Mouse (Mus musculus) midbrain, embryonic 11.5 days (tissue): ENCODE data around the gene C8b. TPM values are rescaled to one million over a fixed set of nuclear protein-coding genes. Genes with fewer than 3 reads are reported as not detected.
A peak's percentile ranks its signal among the peaks of the same experiment; 100 is the strongest.

Experiments
- ATAC-seq: fragments of 200-750 bp; cut with Nextera tagmentation; 2 replicates; pipeline ENCODE4 v1.8.0; 2017; ENCODE audit warnings: moderate TSS enrichment, moderate library complexity; ENCODE audit not compliant: low FRiP score
- DNase-seq: peaks from one replicate; pipeline ENCODE4 v3.0.0; 2015; ENCODE audit warnings: low spot score; ENCODE audit errors: missing footprints
- H3K27ac ChIP-seq: fragments of 300-500 bp; sonication (generic); 2 replicates; pipeline ENCODE4 v1.5.1; 2014; ENCODE audit warnings: low read depth, low read length
- H3K27me3 ChIP-seq: fragments of 300-500 bp; sonication (generic); 2 replicates; pipeline ENCODE4 v1.6.1; 2014; ENCODE audit warnings: mild to moderate bottlenecking, low read length, moderate library complexity, mixed read lengths; ENCODE audit not compliant: control insufficient read depth, insufficient read depth
- H3K36me3 ChIP-seq: fragments of 300-500 bp; sonication (generic); 2 replicates; pipeline ENCODE4 v1.6.1; 2014; ENCODE audit warnings: mild to moderate bottlenecking, low read length, moderate library complexity, mixed read lengths; ENCODE audit not compliant: control insufficient read depth, insufficient read depth
- H3K4me1 ChIP-seq: fragments of 300-500 bp; sonication (generic); 2 replicates; pipeline ENCODE4 v1.6.1; 2014; ENCODE audit warnings: low read length; ENCODE audit not compliant: control insufficient read depth, insufficient read depth
- H3K4me2 ChIP-seq: fragments of 300-500 bp; sonication (generic); 2 replicates; pipeline ENCODE4 v1.6.1; 2014; ENCODE audit warnings: mild to moderate bottlenecking, moderate library complexity
- H3K4me3 ChIP-seq: fragments of 300-500 bp; sonication (generic); 2 replicates; pipeline ENCODE4 v1.5.1; 2014; ENCODE audit warnings: low read depth, low read length
- H3K9ac ChIP-seq: fragments of 300-500 bp; sonication (generic); 2 replicates; pipeline ENCODE4 v1.6.1; 2014; ENCODE audit warnings: low read length
- H3K9me3 ChIP-seq: fragments of 300-500 bp; sonication (generic); 2 replicates; pipeline ENCODE4 v1.6.1; 2016; ENCODE audit warnings: low read length; ENCODE audit not compliant: control insufficient read depth
- WGBS: fragments of 180-500 bp; shearing (Covaris S2); extraction: QIAGEN DNeasy Blood & Tissue Kit; methylation state at CpG from one replicate; pipeline ENCODE4 v1.1.7; 2014; 5-methylcytosine and 5-hydroxymethylcytosine counted together
- polyA plus RNA-seq: library from polyadenylated mRNA; unstranded; fragments of >200 nt; fragmentation: Nextera tagmentation; extraction: Ambion mirVana; gene quantifications from 2 replicates; pipeline ENCODE4 v1.2.1, GENCODE M21; 2014

Gene C8b
- polyA plus RNA-seq, 1 experiment from 2014 or later = not detected

GRCm38 (mm10) chr4:104819891-104820290 lies 53.8 kb downstream of the C8b start:
- ATAC-seq (no peak), DNase-seq (no peak)
- Histone ChIP-seq H3K36me3 (no peaks in the 10 kb centered on the region), H3K9ac (no peak overlapping the region), H3K27ac (no peak overlapping the region), H3K4me2 (no peak overlapping the region), H3K4me3 (no peak overlapping the region), H3K4me1 (no peaks in the 10 kb centered on the region), H3K27me3 (no peaks in the 10 kb centered on the region), H3K9me3 (no peaks in the 10 kb centered on the region)
- WGBS = 86% methylated on average over 4 of the region's 4 CpGs

GRCm38 (mm10) chr4:104823597-104824101 lies 57.5 kb downstream of the C8b start:
- no peaks in the 10 kb centered on the region for H3K36me3 ChIP-seq
- no peaks in the 10 kb centered on the region for H3K9me3 ChIP-seq
- H3K4me3 ChIP-seq = no peak overlapping the region
- no peak overlapping the region for H3K9ac ChIP-seq
- H3K27me3 ChIP-seq = no peaks in the 10 kb centered on the region
- no peaks in the 10 kb centered on the region for H3K4me1 ChIP-seq
- ATAC-seq (no peak), DNase-seq (no peak)
- H3K27ac ChIP-seq = no peak overlapping the region
- 88% methylated on average over 4 of the region's 4 CpGs for WGBS
- H3K4me2 ChIP-seq = no peak overlapping the region

GRCm38 (mm10) chr4:104824381-104825077 lies 58.4 kb downstream of the C8b start:
- Histone ChIP-seq H3K4me3 (no peak overlapping the region), H3K9ac (no peak overlapping the region), H3K27ac (no peak overlapping the region)

GRCm38 (mm10) chr4:104828939-104829338 lies 62.8 kb downstream of the C8b start:
- ATAC-seq (no peak), DNase-seq (no peak)
- H3K36me3 ChIP-seq = no peaks in the 10 kb centered on the region
- no peak overlapping the region for H3K27ac ChIP-seq
- no peak overlapping the region for H3K9ac ChIP-seq
- H3K27me3 ChIP-seq = no peaks in the 10 kb centered on the region
- WGBS = 87% methylated on average over 5 of the region's 5 CpGs
- no peaks in the 10 kb centered on the region for H3K4me1 ChIP-seq
- no peaks in the 10 kb centered on the region for H3K9me3 ChIP-seq
- H3K4me3 ChIP-seq = no peak overlapping the region
- no peak overlapping the region for H3K4me2 ChIP-seq

More at GRCm38 (mm10) chr4:104824381-104825077, 58.4 kb downstream of the C8b start:
- Histone ChIP-seq H3K9me3 (no peaks in the 10 kb centered on the region), H3K36me3 (no peaks in the 10 kb centered on the region), H3K4me2 (no peak overlapping the region), H3K27me3 (no peaks in the 10 kb centered on the region), H3K4me1 (no peaks in the 10 kb centered on the region)
- 85% methylated on average over 7 of the region's 7 CpGs for WGBS
- DNase-seq = no peak
- ATAC-seq = no peak

- 7% methylated on average over 5 of the region's 5 CpGs for WGBS
- Histone ChIP-seq H3K4me2 (0 out of 2 replicates have a peak overlapping the region, but pooled peaks have one; percentile 1), H3K9me3 (no peaks in the 10 kb centered on the region), H3K27ac (peak overlapping the region; percentile 41; the same call in 1 of the 2 replicates), H3K27me3 (no peaks in the 10 kb centered on the region), H3K4me1 (peaks cover 6% of the 10 kb centered on the region), H3K4me3 (no peak overlapping the region), H3K36me3 (no peaks in the 10 kb centered on the region), H3K9ac (no peak overlapping the region)
- ATAC-seq (peak; percentile 83), DNase-seq (peak; percentile 88)
Observed at GRCm38 (mm10) chr4:104835096-104835495, 69.0 kb downstream of the C8b start.

- no peak overlapping the region for H3K9ac ChIP-seq
- DNase-seq = no peak
- peaks cover 6% of the 10 kb centered on the region for H3K4me1 ChIP-seq
- ATAC-seq = no peak
- 88% methylated on average over 2 of the region's 2 CpGs for WGBS
- no peak overlapping the region for H3K27ac ChIP-seq
- no peaks in the 10 kb centered on the region for H3K9me3 ChIP-seq
- H3K4me2 ChIP-seq = no peak overlapping the region
- no peaks in the 10 kb centered on the region for H3K36me3 ChIP-seq
- H3K4me3 ChIP-seq = no peak overlapping the region
- H3K27me3 ChIP-seq = no peaks in the 10 kb centered on the region
Observed at GRCm38 (mm10) chr4:104838342-104838741, 72.2 kb downstream of the C8b start.

- DNase-seq (no peak), ATAC-seq (no peak)
- WGBS = 90% methylated on average over 5 of the region's 5 CpGs
- Histone ChIP-seq H3K36me3 (no peaks in the 10 kb centered on the region), H3K27me3 (no peaks in the 10 kb centered on the region), H3K4me3 (no peak overlapping the region), H3K27ac (no peak overlapping the region), H3K9ac (no peak overlapping the region), H3K4me1 (no peaks in the 10 kb centered on the region), H3K4me2 (no peak overlapping the region), H3K9me3 (no peaks in the 10 kb centered on the region)
Observed at GRCm38 (mm10) chr4:104842204-104842603, 76.1 kb downstream of the C8b start.

- Histone ChIP-seq H3K36me3 (no peaks in the 10 kb centered on the region), H3K9ac (no peak overlapping the region), H3K4me2 (no peak overlapping the region), H3K27ac (no peak overlapping the region), H3K27me3 (no peaks in the 10 kb centered on the region), H3K4me3 (no peak overlapping the region), H3K9me3 (no peaks in the 10 kb centered on the region), H3K4me1 (no peaks in the 10 kb centered on the region)
- DNase-seq (no peak), ATAC-seq (no peak)
- WGBS = 74% methylated on average over 4 of the region's 4 CpGs
Observed at GRCm38 (mm10) chr4:104843546-104843945, 77.4 kb downstream of the C8b start.
